Mouse (Mus musculus) heart, postnatal 0 days (tissue): ENCODE measurements around the gene 1110002E22Rik. TPM values are rescaled to one million over a fixed set of nuclear protein-coding genes. Genes with fewer than 3 reads are reported as not detected.
A peak's percentile ranks its signal among the peaks of the same experiment; 100 is the strongest.

Experiments
- ATAC-seq: fragments of 200-750 bp; cut with Nextera tagmentation; 2 replicates; pipeline ENCODE4 v1.8.0; 2017; ENCODE audit warnings: low read depth, moderate number of reproducible peaks, moderate library complexity; ENCODE audit not compliant: insufficient read depth
- DNase-seq: peaks from one replicate; pipeline ENCODE4 v3.0.0-alpha.2; 2016; ENCODE audit warnings: low spot score
- H3K27ac ChIP-seq: fragments of 300-500 bp; sonication (generic); 2 replicates; pipeline ENCODE4 v1.5.1; 2014; ENCODE audit warnings: low read depth, mild to moderate bottlenecking
- H3K27me3 ChIP-seq: fragments of 300-500 bp; sonication (generic); 2 replicates; pipeline ENCODE4 v1.6.1; 2014; ENCODE audit warnings: low read length, mixed read lengths; ENCODE audit not compliant: control insufficient read depth, insufficient read depth
- H3K36me3 ChIP-seq: fragments of 300-500 bp; sonication (generic); replicated peaks from 2 replicates; pipeline ENCODE4 v1.6.1; 2014; ENCODE audit warnings: low read length, mixed read lengths; ENCODE audit not compliant: control insufficient read depth, insufficient read depth
- H3K4me1 ChIP-seq: fragments of 300-500 bp; sonication (generic); 2 replicates; pipeline ENCODE4 v1.6.1; 2014; ENCODE audit warnings: antibody characterized with exemption; ENCODE audit not compliant: control insufficient read depth, insufficient read depth
- H3K4me2 ChIP-seq: fragments of 300-500 bp; sonication (generic); 2 replicates; pipeline ENCODE4 v1.6.1; 2014; ENCODE audit warnings: low read depth, mild to moderate bottlenecking, low read length, moderate library complexity
- H3K4me3 ChIP-seq: fragments of 300-500 bp; sonication (generic); 2 replicates; pipeline ENCODE4 v1.5.1; 2014; ENCODE audit warnings: low read depth, low read length
- H3K9ac ChIP-seq: fragments of 300-500 bp; sonication (generic); replicated peaks from 2 replicates; pipeline ENCODE4 v1.6.1; 2014; ENCODE audit warnings: low read depth, low read length, mixed read lengths
- H3K9me3 ChIP-seq: fragments of 300-500 bp; sonication (generic); replicated peaks from 2 replicates; pipeline ENCODE4 v1.6.1; 2016; ENCODE audit warnings: low read length; ENCODE audit not compliant: control insufficient read depth
- CTCF ChIP-seq: IDR thresholded peaks from 2 replicates; pipeline ENCODE4 v1.5.1; 2016; ENCODE audit warnings: antibody characterized with exemption, control low read depth, low read depth
- EP300 ChIP-seq: IDR thresholded peaks from 2 replicates; pipeline ENCODE4 v1.6.1; 2016; ENCODE audit warnings: antibody characterized with exemption, low read depth
- WGBS: fragments of 180-500 bp; shearing (Covaris S2); extraction: QIAGEN DNeasy Blood & Tissue Kit; methylation state at CpG from one replicate; pipeline ENCODE4 v1.1.7; 2014; 5-methylcytosine and 5-hydroxymethylcytosine counted together
- polyA plus RNA-seq: library from polyadenylated mRNA; unstranded; fragments of >200 nt; fragmentation: Nextera tagmentation; extraction: Ambion mirVana; gene quantifications from 2 replicates; pipeline ENCODE4 v1.2.1, GENCODE M21; 2015
- total RNA-seq: library from RNA; depleted of rRNA; stranded (reverse); fragments of >200 nt; gene quantifications from 2 replicates; pipeline ENCODE4 v1.2.3, GENCODE M21; 2014; ENCODE audit warnings: low replicate concordance

Gene 1110002E22Rik
- total and polyA plus RNA-seq, 2 experiments from 2014 or later: 13.3 to 32.5 TPM

DNA sequence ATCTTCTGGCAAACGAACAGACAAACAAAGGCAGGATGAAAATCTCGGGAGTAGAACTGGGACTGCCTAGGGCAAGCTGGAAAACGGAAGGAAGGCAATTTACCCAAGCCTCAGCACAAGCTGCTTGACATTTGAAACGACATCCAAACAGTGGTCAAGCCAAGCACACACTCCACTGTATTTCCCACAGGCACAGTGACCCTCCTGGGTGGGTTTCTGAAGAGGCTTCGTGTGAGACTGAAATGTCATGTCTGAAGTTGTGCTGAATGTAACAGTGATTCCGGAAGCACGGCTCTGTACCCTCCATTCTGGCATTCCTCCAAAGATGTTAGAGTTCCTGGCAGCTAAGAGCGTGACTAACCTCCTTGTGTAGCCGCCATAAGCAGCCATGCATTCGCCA lies 30.9 kb downstream of the 1110002E22Rik start:
- no peak overlapping the region for H3K4me2 ChIP-seq
- H3K9me3 ChIP-seq: no peaks in the 10 kb centered on the region
- H3K4me3 ChIP-seq: no peak overlapping the region
- no peaks in the 10 kb centered on the region for H3K27me3 ChIP-seq
- DNase-seq: no peak
- peaks cover 25% of the 10 kb centered on the region for H3K4me1 ChIP-seq
- no peak for TF ChIP-seq CTCF
- no peak for TF ChIP-seq EP300
- peak; percentile 49 for ATAC-seq
- 32% methylated on average over 10 of the region's 10 CpGs for WGBS
- no peaks in the 10 kb centered on the region for H3K36me3 ChIP-seq
- peak overlapping the region; percentile 14 for H3K27ac ChIP-seq
- H3K9ac ChIP-seq: no peak overlapping the region

DNA sequence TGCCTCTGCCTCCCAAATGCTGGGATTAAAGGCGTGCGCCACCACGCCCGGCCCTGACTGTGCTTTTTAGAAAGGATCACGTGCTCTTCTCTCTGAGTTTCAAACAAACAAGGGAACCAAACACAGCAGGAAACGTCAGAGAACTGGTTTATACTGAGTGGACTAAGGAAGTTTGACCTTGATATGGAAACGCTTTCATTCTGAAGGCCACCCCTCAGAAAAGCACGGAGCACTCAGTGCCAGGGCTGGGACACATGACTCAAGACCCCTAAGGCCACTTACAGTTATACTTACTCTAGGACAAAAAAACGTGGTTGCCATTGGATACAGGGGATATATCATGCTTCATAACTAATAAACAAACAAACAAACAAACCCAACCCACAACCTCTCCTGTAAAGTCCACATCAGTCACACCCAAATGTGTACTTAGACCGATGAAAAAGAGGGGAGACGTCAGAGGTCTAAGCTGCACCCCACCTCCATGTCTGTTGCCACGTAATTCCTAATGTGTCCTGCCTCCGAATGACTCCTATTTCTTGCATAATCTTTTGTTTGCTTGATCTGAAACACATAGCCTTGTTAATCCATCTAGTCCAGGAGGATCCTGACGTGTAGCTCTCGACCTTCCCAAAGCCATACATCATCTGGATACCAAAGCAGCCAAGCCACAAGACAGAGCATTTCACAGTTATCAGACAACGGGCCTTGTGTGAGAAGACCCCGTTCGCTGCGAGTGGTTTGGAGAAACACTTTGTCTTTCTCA lies 31.6 kb downstream of the 1110002E22Rik start:
- DNase-seq: no peak
- Histone ChIP-seq H3K9ac (no peak overlapping the region), H3K27ac (peak overlapping the region; percentile 60), H3K4me3 (no peak overlapping the region), H3K4me1 (peaks cover 25% of the 10 kb centered on the region), H3K36me3 (no peaks in the 10 kb centered on the region), H3K27me3 (no peaks in the 10 kb centered on the region), H3K9me3 (no peaks in the 10 kb centered on the region), H3K4me2 (no peak overlapping the region)
- no peak for ATAC-seq
- TF ChIP-seq CTCF (no peak), EP300 (no peak)
- 80% methylated on average over 19 of the region's 19 CpGs for WGBS

DNA sequence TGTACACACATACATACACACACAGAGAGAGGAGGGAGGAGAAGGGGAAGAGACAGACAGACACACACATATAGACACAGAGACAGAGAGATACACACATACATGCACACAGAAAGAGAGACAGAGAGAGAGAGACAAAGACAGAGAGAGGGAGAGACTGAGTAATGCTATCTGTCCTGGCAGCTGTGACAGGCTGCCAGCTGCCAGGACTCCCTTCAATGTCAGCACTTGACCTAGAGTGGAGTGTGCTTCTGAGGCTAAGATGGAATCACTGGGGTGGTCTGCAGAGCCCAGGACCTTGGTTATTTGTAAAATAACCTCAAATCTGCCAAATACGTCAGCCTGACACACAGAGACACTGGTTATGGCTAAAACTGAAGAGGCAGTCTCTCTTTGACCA lies 32.9 kb downstream of the 1110002E22Rik start:
- no peak overlapping the region for H3K9ac ChIP-seq
- DNase-seq (peak; percentile 76), ATAC-seq (peak; percentile 66)
- H3K36me3 ChIP-seq: no peaks in the 10 kb centered on the region
- TF ChIP-seq CTCF (no peak), EP300 (no peak)
- H3K27me3 ChIP-seq: no peaks in the 10 kb centered on the region
- H3K4me3 ChIP-seq: no peak overlapping the region
- no peak overlapping the region for H3K4me2 ChIP-seq
- peaks cover 25% of the 10 kb centered on the region for H3K4me1 ChIP-seq
- peak overlapping the region; percentile 60 for H3K27ac ChIP-seq
- 50% methylated on average over 1 of the region's 1 CpGs for whole genome bisulfite sequencing
- no peaks in the 10 kb centered on the region for H3K9me3 ChIP-seq

DNA sequence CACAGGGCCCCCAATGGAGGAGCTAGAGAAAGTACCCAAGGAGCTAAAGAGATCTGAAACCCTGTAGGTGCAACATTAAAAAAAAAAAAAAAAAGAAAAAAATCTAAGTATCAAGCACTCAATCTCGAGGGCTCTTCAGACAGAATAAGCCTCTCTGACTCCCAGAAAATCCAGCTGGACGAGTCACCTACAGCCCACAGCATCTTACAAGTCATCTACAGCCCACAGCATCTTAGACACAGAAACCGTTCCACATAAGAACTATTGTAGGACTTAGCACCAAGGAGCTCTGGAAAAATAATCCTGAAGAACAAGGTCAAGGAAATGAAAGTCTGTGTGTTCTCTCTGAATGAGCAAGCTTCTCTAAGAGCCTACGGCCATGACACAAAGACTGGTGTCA lies 37.1 kb downstream of the 1110002E22Rik start:
- Histone ChIP-seq H3K9me3 (no peaks in the 10 kb centered on the region), H3K4me1 (peaks cover 24% of the 10 kb centered on the region), H3K4me2 (no peak overlapping the region), H3K27me3 (no peaks in the 10 kb centered on the region), H3K9ac (no peak overlapping the region), H3K36me3 (no peaks in the 10 kb centered on the region), H3K4me3 (no peak overlapping the region), H3K27ac (no peak overlapping the region)
- WGBS: 83% methylated on average over 4 of the region's 4 CpGs
- no peak for DNase-seq
- TF ChIP-seq EP300 (no peak), CTCF (no peak)
- ATAC-seq: no peak

DNA sequence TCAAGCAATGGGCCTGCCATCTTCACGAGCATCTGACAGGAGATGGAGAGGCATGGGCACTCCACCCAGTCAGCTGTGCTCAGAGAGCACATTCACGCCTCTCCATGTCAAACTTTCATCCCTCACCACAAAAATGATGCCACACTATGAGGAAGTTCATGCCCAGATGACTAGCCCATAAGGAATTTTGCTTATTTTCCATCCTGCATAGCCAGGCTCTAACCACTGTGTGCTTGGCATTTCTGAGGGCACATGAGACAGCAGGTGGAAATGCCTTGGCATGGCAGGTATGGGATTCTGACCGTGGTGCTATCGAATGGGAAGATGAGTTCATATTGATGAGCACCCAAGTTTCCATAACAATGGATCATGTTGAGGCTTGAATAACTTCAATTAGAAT lies 38.8 kb downstream of the 1110002E22Rik start:
- Histone ChIP-seq H3K4me1 (peaks cover 11% of the 10 kb centered on the region; the same call in 1 of the 2 replicates), H3K4me3 (no peak overlapping the region), H3K4me2 (no peak overlapping the region), H3K36me3 (no peaks in the 10 kb centered on the region), H3K27me3 (no peaks in the 10 kb centered on the region), H3K9me3 (no peaks in the 10 kb centered on the region), H3K9ac (no peak overlapping the region), H3K27ac (no peak overlapping the region)
- TF ChIP-seq EP300 (no peak), CTCF (no peak)
- ATAC-seq (no peak), DNase-seq (no peak)
- WGBS: 86% methylated on average over 4 of the region's 4 CpGs

DNA sequence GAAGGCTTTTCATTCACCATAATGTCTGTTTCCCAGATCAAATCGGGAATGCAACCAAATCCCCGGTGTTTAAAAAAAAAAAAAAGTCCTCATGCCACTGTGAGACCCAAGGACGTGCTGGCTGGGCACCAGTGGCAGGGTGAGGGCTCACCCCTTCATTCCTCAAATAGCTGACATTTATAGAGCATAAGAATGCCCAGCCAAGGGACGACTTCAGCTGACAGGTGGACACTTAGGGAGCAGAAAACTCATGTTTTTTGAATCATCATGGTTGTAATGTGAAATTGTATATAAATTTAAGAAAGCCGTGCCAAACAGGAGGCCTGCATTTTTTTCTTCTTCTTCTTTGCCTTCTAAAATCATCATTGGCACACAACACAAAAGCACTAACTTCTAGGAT lies 40.2 kb downstream of the 1110002E22Rik start:
- Histone ChIP-seq H3K9me3 (no peaks in the 10 kb centered on the region), H3K4me1 (peaks cover 11% of the 10 kb centered on the region; the same call in 1 of the 2 replicates), H3K27me3 (no peaks in the 10 kb centered on the region), H3K27ac (no peak overlapping the region; the same call in 1 of the 2 replicates), H3K36me3 (no peaks in the 10 kb centered on the region), H3K9ac (no peak overlapping the region), H3K4me2 (no peak overlapping the region), H3K4me3 (no peak overlapping the region)
- no peak for TF ChIP-seq CTCF
- TF ChIP-seq EP300: no peak
- ATAC-seq: peak; percentile 71
- 50% methylated on average over 5 of the region's 5 CpGs for WGBS
- no peak for DNase-seq
